Mouse (Mus musculus) mature B cell (primary cell): ENCODE results near the gene Olfr1079.
"Not testable (repeated sequence)": the region's sequence is repeated elsewhere in the genome, so short reads cannot be mapped to it uniquely, and the experiment has no call there.

Experiments used
- in situ Hi-C: fragments of 300-500 bp; cut with MboI; formaldehyde crosslinking; loops from 2 replicates; pipeline ENCODE4 v1.14.3; 2019

The Olfr1079 gene

GRCm38 (mm10) chr2:86542380-86542779 is at the start of gene Olfr1079:
Gene Olfr1079, minus strand, starts transcription at chr2:86542480.
- in situ Hi-C loops, result no loop called here

- in situ Hi-C loops, result not testable (repeated sequence)
These were observed 15.9 kb upstream of the Olfr1079 start, which contains the start of gene Olfr1080 for GRCm38 (mm10) chr2:86558135-86558534. Gene Olfr1080, minus strand, starts transcription at chr2:86558235.

- in situ Hi-C loops, result no loop called here
These were observed 11.3 kb downstream of the Olfr1079 start for GRCm38 (mm10) chr2:86530991-86531390.

- in situ Hi-C loops, result no loop called here
These were observed 34.1 kb downstream of the Olfr1079 start, which contains the start of gene Olfr1076 for GRCm38 (mm10) chr2:86508161-86508560. Gene Olfr1076, plus strand, starts transcription at chr2:86508461.

- in situ Hi-C loops, result no loop called here
These were observed 55.0 kb downstream of the Olfr1079 start, which contains the start of gene Olfr228 for GRCm38 (mm10) chr2:86487286-86487685. Gene Olfr228, minus strand, starts transcription at chr2:86487386.
